Mouse (Mus musculus) T-cell, adult 2 months (primary cell): ENCODE data around the gene 5430402E10Rik.
"Not testable (repeated sequence)": the region's sequence is repeated elsewhere in the genome, so short reads cannot be mapped to it uniquely, and the experiment has no call there.

Source experiments
- DNase-seq: peaks from one replicate; pipeline ENCODE4 v3.0.0; 2022; ENCODE audit warnings: low spot score

The 5430402E10Rik gene

DNA sequence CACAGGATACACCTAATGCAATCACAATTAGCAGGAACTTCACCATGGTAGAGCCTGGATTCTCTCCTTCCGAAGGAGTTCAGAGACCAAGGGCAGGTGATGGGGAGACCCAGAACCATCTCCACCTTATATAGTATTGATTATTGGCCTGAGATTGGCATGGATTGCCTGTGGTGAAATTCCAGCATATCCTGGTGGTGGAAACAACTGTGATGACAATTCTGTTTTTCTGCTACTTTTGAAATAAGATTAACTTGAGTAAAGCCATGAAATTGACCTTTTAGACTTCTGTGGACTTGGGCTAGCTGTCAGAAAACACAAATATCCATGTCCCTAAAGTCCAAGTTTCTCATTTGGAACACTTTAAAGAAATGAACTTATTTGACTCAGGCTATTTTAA lies at the start of gene 5430402E10Rik:
5430402E10Rik (minus strand) TSS at position 101 of the 400 bp plus-strand sequence.
- DNase-seq = not testable (repeated sequence)

DNA sequence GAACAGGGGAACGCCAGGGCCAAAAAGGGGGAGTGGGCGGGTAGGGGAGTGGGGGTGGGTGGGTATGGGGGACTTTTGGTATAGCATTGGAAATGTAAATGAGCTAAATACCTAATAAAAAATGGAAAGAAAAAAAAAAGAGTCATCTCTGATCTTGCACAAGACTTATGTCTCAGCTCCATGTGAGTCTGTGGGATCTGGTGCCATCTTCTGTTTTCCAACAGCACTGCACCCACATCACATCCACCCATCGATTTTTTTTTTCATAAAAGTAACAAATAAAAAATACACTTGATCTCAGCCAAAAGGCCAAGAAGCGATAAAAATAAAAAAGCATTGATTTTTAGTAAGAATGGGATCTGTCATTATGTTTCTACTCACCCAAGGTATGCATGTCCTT lies 44.8 kb downstream of the 5430402E10Rik start:
- DNase-seq = not testable (repeated sequence)
